Mouse (Mus musculus) forebrain, embryonic 14.5 days (tissue): ENCODE measurements around the gene D630023F18Rik. TPM values are rescaled to one million over a fixed set of nuclear protein-coding genes. Genes with fewer than 3 reads are reported as not detected.

Experiments
- ATAC-seq: fragments of 200-750 bp; cut with Nextera tagmentation; 2 replicates; pipeline ENCODE4 v1.8.0; 2017; ENCODE audit warnings: mild to moderate bottlenecking, moderate library complexity
- DNase-seq: peaks from one replicate; pipeline ENCODE4 v3.0.0-alpha.2; 2015; ENCODE audit warnings: low spot score
- H3K27ac ChIP-seq: fragments of 300-500 bp; sonication (generic); 2 replicates; pipeline ENCODE4 v1.5.1; 2014; ENCODE audit warnings: low read depth, mild to moderate bottlenecking, control low read depth, low read length, moderate library complexity
- H3K27me3 ChIP-seq: fragments of 300-500 bp; sonication (generic); replicated peaks from 2 replicates; pipeline ENCODE4 v1.6.1; 2014; ENCODE audit warnings: low read length, control low read depth, mixed read lengths; ENCODE audit not compliant: control insufficient read depth, insufficient read depth
- H3K36me3 ChIP-seq: fragments of 300-500 bp; sonication (generic); 2 replicates; pipeline ENCODE4 v1.6.1; 2014; ENCODE audit warnings: low read length, control low read depth; ENCODE audit not compliant: control insufficient read depth, insufficient read depth
- H3K4me1 ChIP-seq: fragments of 300-500 bp; sonication (generic); 2 replicates; pipeline ENCODE4 v1.6.1; 2014; ENCODE audit warnings: antibody characterized with exemption, low read length, control low read depth; ENCODE audit not compliant: control insufficient read depth, insufficient read depth
- H3K4me2 ChIP-seq: fragments of 300-500 bp; sonication (generic); 2 replicates; pipeline ENCODE4 v1.6.1; 2014; ENCODE audit warnings: mild to moderate bottlenecking, control low read depth, low read length
- H3K4me3 ChIP-seq: fragments of 300-500 bp; sonication (generic); 2 replicates; pipeline ENCODE4 v1.5.1; 2014; ENCODE audit warnings: low read depth, low read length, control low read depth
- H3K9ac ChIP-seq: fragments of 300-500 bp; sonication (generic); 2 replicates; pipeline ENCODE4 v1.6.1; 2014; ENCODE audit warnings: mild to moderate bottlenecking, low read length, control low read depth, moderate library complexity
- H3K9me3 ChIP-seq: fragments of 300-500 bp; sonication (generic); replicated peaks from 2 replicates; pipeline ENCODE4 v1.6.1; 2016; ENCODE audit warnings: low read length, control low read depth, mixed read lengths; ENCODE audit not compliant: control insufficient read depth
- WGBS: fragments of 180-500 bp; shearing (Covaris S2); extraction: QIAGEN DNeasy Blood & Tissue Kit; methylation state at CpG from one replicate; pipeline ENCODE4 v1.1.7; 2014; 5-methylcytosine and 5-hydroxymethylcytosine counted together
- polyA plus RNA-seq: library from polyadenylated mRNA; unstranded; fragments of >200 nt; fragmentation: Nextera tagmentation; extraction: Ambion mirVana; gene quantifications from 2 replicates; pipeline ENCODE4 v1.2.1, GENCODE M21; 2014

The D630023F18Rik gene
- polyA plus RNA-seq, 1 experiment from 2014 or later, result 0.79 TPM

GRCm38 (mm10) chr1:65118150-65118913 lies 4.7 kb downstream of the D630023F18Rik start:
- 79% methylated on average over 8 of the region's 8 CpGs for WGBS
- Histone ChIP-seq H3K36me3 (no peaks in the 10 kb centered on the region), H3K27ac (no peak overlapping the region), H3K9me3 (no peaks in the 10 kb centered on the region), H3K4me1 (no peaks in the 10 kb centered on the region), H3K4me3 (no peak overlapping the region), H3K27me3 (no peaks in the 10 kb centered on the region), H3K9ac (no peak overlapping the region), H3K4me2 (no peak overlapping the region)
- no peak for DNase-seq
- ATAC-seq, result no peak

GRCm38 (mm10) chr1:65113536-65114172 lies 9.4 kb downstream of the D630023F18Rik start:
- no peak overlapping the region for H3K4me2 ChIP-seq
- H3K27ac ChIP-seq, result no peak overlapping the region
- 87% methylated on average over 5 of the region's 5 CpGs for WGBS
- H3K4me1 ChIP-seq, result no peaks in the 10 kb centered on the region
- DNase-seq (no peak), ATAC-seq (no peak)
- no peak overlapping the region for H3K4me3 ChIP-seq
- no peaks in the 10 kb centered on the region for H3K27me3 ChIP-seq
- H3K36me3 ChIP-seq, result no peaks in the 10 kb centered on the region
- no peaks in the 10 kb centered on the region for H3K9me3 ChIP-seq
- no peak overlapping the region for H3K9ac ChIP-seq

GRCm38 (mm10) chr1:65112807-65113196 lies 10.2 kb downstream of the D630023F18Rik start:
- no peaks in the 10 kb centered on the region for H3K4me1 ChIP-seq
- H3K27me3 ChIP-seq, result no peaks in the 10 kb centered on the region
- H3K4me2 ChIP-seq, result 0 out of 2 replicates have a peak overlapping the region, but pooled peaks have one; percentile 15
- DNase-seq (no peak), ATAC-seq (no peak)
- H3K9me3 ChIP-seq, result no peaks in the 10 kb centered on the region
- no peaks in the 10 kb centered on the region for H3K36me3 ChIP-seq
- H3K4me3 ChIP-seq, result no peak overlapping the region
- H3K27ac ChIP-seq, result no peak overlapping the region
- H3K9ac ChIP-seq, result no peak overlapping the region
- WGBS, result 78% methylated on average over 14 of the region's 14 CpGs

DNA sequence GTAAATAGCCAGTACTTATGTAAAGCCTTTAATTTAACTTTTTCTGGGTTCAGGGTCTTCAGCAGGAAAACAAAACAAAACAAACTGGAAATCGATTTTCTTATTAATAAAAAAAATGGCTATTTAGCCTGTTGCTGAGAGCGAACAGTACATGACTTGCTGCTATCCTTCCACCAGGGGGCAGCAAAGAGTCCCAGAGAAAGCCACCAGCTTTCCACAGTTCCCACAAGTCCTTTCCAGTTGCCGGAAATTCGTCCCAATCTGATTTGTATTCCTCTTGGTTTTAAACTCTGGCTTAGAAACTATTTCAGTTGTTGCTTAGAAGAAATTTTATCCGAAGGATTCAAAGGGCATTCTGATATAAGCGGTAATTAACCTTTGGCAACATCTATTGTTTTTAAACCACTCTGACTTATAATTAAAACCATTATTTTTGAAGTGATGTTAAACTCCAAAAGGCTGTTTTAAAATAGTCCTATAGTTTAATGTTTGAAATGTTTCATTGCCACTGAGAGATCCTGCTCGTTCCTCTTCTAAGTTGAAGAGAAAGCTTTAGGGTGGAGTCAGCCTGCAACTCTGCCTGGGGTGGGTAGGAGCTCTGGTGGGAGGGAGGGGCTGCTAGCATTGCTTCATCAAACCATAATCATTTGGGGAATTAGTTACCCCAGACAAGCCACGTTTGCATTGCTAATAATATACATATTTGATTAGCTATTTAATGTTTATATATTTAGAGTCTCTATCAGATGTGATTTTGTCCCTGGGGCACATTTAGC lies 10.8 kb downstream of the D630023F18Rik start:
- ATAC-seq (peak; percentile 79), DNase-seq (peak; percentile 92)
- H3K4me1 ChIP-seq, result no peaks in the 10 kb centered on the region
- H3K27me3 ChIP-seq, result no peaks in the 10 kb centered on the region
- no peaks in the 10 kb centered on the region for H3K9me3 ChIP-seq
- H3K4me3 ChIP-seq, result no peak overlapping the region
- no peak overlapping the region for H3K27ac ChIP-seq
- no peak overlapping the region for H3K9ac ChIP-seq
- peak overlapping the region; percentile 15; the same call in 1 of the 2 replicates for H3K4me2 ChIP-seq
- WGBS, result 14% methylated on average over 8 of the region's 8 CpGs
- H3K36me3 ChIP-seq, result no peaks in the 10 kb centered on the region

DNA sequence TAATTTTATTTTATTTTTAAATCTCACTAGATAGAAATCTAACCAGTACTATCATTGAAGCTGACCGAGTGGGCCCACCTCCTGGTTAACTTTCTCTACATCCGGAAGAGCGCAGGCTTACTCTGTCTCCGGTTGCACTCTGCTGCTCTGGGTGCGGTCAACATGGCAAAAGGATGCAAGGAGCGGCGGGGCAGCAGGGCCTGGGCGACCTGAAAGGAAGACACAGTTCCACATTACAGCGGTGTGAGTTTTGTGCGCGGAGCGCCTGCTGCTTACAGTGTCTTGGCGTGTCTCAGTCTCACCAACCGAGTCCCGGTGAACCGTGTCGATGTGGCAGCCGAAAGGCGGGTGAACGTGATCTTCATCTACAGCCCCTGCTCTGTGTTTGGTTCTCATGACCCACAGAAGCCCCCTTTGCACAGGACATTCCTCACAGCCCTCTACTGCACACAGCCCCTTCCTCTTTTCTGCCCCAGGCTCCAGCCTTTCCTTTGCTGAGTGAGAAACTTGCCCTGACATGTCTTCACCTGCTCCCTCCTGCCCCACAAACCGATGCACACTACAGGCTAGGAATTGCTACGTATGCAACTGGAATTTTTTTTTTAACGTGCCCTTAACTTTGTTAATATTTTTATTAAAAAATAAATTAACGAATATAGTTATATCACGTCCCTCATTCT lies 13.1 kb downstream of the D630023F18Rik start:
- no peak overlapping the region for H3K4me2 ChIP-seq
- H3K4me1 ChIP-seq, result no peaks in the 10 kb centered on the region
- 81% methylated on average over 25 of the region's 25 CpGs for WGBS
- no peak for ATAC-seq
- no peaks in the 10 kb centered on the region for H3K27me3 ChIP-seq
- no peaks in the 10 kb centered on the region for H3K36me3 ChIP-seq
- H3K27ac ChIP-seq, result no peak overlapping the region
- no peak overlapping the region for H3K9ac ChIP-seq
- H3K4me3 ChIP-seq, result no peak overlapping the region
- H3K9me3 ChIP-seq, result no peaks in the 10 kb centered on the region
- no peak for DNase-seq

DNA sequence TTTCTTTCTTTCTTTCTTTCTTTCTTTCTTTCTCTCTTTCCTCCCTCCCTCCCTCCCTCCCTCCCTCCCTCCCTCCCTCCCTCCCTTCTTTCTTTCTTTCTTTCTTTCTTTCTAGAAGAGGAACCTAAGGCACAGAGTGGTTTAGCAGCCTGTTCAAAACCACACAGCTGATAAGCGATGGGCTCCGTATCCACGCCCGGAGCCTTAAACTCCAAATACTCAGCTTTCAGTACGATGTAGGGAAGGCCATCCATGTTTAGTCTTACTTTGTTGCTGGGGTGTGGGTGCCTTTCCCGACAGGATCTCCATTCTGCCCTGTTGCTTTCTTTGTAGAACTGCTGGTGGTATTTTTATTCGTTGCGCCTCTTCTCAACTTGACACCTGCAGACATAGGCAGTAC lies 13.8 kb downstream of the D630023F18Rik start:
- Histone ChIP-seq H3K4me3 (no peak overlapping the region), H3K27me3 (no peaks in the 10 kb centered on the region), H3K4me2 (no peak overlapping the region), H3K9ac (no peak overlapping the region), H3K36me3 (no peaks in the 10 kb centered on the region), H3K9me3 (no peaks in the 10 kb centered on the region), H3K4me1 (no peaks in the 10 kb centered on the region), H3K27ac (no peak overlapping the region)
- ATAC-seq (no peak), DNase-seq (no peak)
- WGBS, result 88% methylated on average over 8 of the region's 8 CpGs

GRCm38 (mm10) chr1:65107654-65108279 lies 15.2 kb downstream of the D630023F18Rik start:
- Histone ChIP-seq H3K4me2 (no peak overlapping the region), H3K27ac (no peak overlapping the region), H3K9me3 (no peaks in the 10 kb centered on the region), H3K36me3 (no peaks in the 10 kb centered on the region), H3K4me3 (no peak overlapping the region), H3K4me1 (no peaks in the 10 kb centered on the region), H3K9ac (no peak overlapping the region), H3K27me3 (no peaks in the 10 kb centered on the region)
- no peak for DNase-seq
- no peak for ATAC-seq
- 89% methylated on average over 10 of the region's 10 CpGs for WGBS

DNA sequence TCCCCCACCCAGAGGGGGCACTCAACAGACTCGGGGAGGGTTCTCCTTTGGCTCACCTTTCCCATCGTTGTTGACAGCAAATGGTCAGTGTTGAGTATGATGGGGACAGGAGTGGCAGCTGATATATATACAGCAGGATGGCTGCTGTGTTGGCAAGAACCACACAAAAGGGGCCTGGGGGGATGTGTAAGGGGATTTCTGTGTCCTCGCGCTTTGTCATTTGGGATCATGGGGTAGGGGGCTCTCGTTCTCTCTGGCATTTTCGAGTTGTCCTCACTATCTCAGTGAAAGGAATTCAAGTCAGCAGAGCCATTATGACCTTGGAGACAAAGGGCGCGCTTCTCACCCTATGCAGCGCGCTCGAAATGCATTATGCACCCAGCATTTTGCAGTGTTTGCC lies 19.7 kb downstream of the D630023F18Rik start, which contains the start of gene Cryga:
TSS of gene Cryga (minus strand) at position 101 of the 400 bp plus-strand sequence.
- WGBS, result 89% methylated on average over 11 of the region's 11 CpGs
- H3K36me3 ChIP-seq, result no peaks in the 10 kb centered on the region

More for the DNA sequence above, 19.7 kb downstream of the D630023F18Rik start, which contains the start of gene Cryga:
- Histone ChIP-seq H3K27me3 (no peaks in the 10 kb centered on the region), H3K27ac (no peak within 1 kb of the TSS), H3K9me3 (no peaks in the 10 kb centered on the region), H3K4me1 (no peaks in the 10 kb centered on the region), H3K9ac (no peak within 1 kb of the TSS), H3K4me3 (no peak within 1 kb of the TSS), H3K4me2 (no peak within 1 kb of the TSS)
- ATAC-seq, result no peak
- DNase-seq, result no peak
